Mouse (Mus musculus): ENCODE data around the gene Cdc6. TPM values are rescaled to one million over a fixed set of nuclear protein-coding genes. Genes with fewer than 3 reads are reported as not detected.
A peak's percentile ranks its signal among the peaks of the same experiment; 100 is the strongest.

Cdc6 gene
- polyA plus RNA-seq, 2 experiments: 28.6 to 64.1 TPM

DNA sequence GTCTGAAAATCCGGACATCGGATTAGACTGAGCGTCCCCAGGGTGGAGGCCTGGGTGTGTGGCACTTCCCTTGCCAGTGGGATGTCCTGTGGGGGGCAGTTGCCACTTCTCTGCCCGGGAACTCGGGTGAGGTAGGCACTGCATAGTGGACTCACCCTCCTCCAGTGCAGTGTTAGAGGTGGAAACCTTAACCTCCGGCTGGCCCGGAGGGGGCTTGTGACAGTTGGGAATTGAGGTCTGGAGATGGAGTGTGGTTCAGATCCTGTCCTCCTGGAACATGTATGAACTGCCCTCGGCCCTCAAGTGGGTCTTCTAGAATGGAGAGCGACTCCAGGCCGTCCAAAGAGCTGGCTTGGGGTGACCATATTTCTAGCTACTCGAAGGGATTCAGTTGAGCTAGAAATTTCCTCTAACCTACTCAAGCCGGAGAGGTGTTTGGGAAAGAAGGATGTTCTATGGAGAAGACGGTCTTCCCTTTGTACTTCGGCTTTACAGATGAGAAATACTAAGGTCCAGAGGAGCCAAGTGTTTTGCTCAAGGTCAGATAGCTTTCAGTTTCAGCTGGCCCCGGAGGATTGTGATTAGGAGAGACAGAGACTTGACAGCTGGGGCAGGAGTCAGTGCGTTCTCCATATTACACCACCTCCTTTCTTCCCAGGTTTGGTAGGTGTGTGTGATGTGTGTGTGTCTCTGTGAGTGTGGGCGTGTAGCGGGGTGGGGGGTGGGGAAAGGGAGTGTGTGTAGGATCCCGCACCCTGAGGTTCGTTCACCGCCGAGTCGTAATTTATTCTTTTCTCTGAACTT is 29.2 kb downstream of the Cdc6 start:
- Histone ChIP-seq H3K4me3 (ENCODE audit: insufficient read depth in 1 of 2, low read depth in 2 of 2, low read length in 2 of 2) (peak overlapping the region; percentile 59 to 66), H3K9me3 (ENCODE audit: control insufficient read depth, low read length) (no peaks in the 10 kb centered on the region), H3K27ac (no peak overlapping the region), H3K27me3 (ENCODE audit: control insufficient read depth, insufficient read depth, low read length) (peaks cover 46% of the 10 kb centered on the region), H3K4me1 (replicated peaks; ENCODE audit: control insufficient read depth in 2 of 2, insufficient read depth in 2 of 2, low read length in 1 of 2) (peaks cover 5 to 13% of the 10 kb centered on the region in 2 experiments; a peak in 3 of 4 replicates), H3K4me2 (ENCODE audit: low read depth) (peak overlapping the region; percentile 73), H3K9ac (replicated peaks) (no peak overlapping the region), H3K36me3 (replicated peaks; ENCODE audit: control insufficient read depth, insufficient read depth, low read depth) (no peaks in the 10 kb centered on the region)
- TF ChIP-seq CTCF (IDR thresholded peaks at IDR 0.05; ENCODE audit: low read depth) (no peak), EP300 (IDR thresholded peaks at IDR 0.05; ENCODE audit: low read depth) (no peak)
- DNase-seq (ENCODE audit: low read depth in 3 of 3, low spot score in 3 of 3) (no peak), ATAC-seq (ENCODE audit: insufficient read depth) (peak; percentile 27)
- 3% methylated on average over 23 of the region's 23 CpGs for WGBS (ENCODE audit: insufficient replicate concordance)

GRCm38 (mm10) chr11:98937410-98937913 is 29.9 kb downstream of the Cdc6 start:
- no peaks in the 10 kb centered on the region for H3K36me3 ChIP-seq (replicated peaks; ENCODE audit: control insufficient read depth, insufficient read depth, low read depth)
- ATAC-seq (ENCODE audit: insufficient read depth) (peak; percentile 86), DNase-seq (ENCODE audit: low read depth in 3 of 3, low spot score in 3 of 3) (peak; percentile 56 to 62 (median 60))
- H3K27me3 ChIP-seq (ENCODE audit: control insufficient read depth, insufficient read depth, low read length): peaks cover 46% of the 10 kb centered on the region
- H3K9me3 ChIP-seq (ENCODE audit: control insufficient read depth, low read length): no peaks in the 10 kb centered on the region
- H3K4me3 ChIP-seq (ENCODE audit: insufficient read depth in 1 of 2, low read depth in 2 of 2, low read length in 2 of 2): peak overlapping the region; percentile 59 to 66
- TF ChIP-seq EP300 (IDR thresholded peaks at IDR 0.05; ENCODE audit: low read depth) (no peak), CTCF (IDR thresholded peaks at IDR 0.05; ENCODE audit: low read depth) (no peak)
- peaks cover 5 to 19% of the 10 kb centered on the region in 2 experiments; a peak in 3 of 4 replicates for H3K4me1 ChIP-seq (replicated peaks; ENCODE audit: control insufficient read depth in 2 of 2, insufficient read depth in 2 of 2, low read length in 1 of 2)
- H3K27ac ChIP-seq: no peak overlapping the region
- H3K4me2 ChIP-seq (ENCODE audit: low read depth): peak overlapping the region; percentile 73
- H3K9ac ChIP-seq (replicated peaks): peak overlapping the region; percentile 14; the same call in 1 of the 2 replicates
- WGBS (ENCODE audit: insufficient replicate concordance): under 1% methylated on average over 37 of the region's 38 CpGs

GRCm38 (mm10) chr11:98937914-98938694 is 30.5 kb downstream of the Cdc6 start:
- Histone ChIP-seq H3K36me3 (replicated peaks; ENCODE audit: control insufficient read depth, insufficient read depth, low read depth) (no peaks in the 10 kb centered on the region), H3K9ac (replicated peaks) (peak overlapping the region; percentile 14; the same call in 1 of the 2 replicates), H3K27ac (no peak overlapping the region), H3K4me1 (replicated peaks; ENCODE audit: control insufficient read depth in 2 of 2, insufficient read depth in 2 of 2, low read length in 1 of 2) (peaks cover 5 to 23% of the 10 kb centered on the region in 2 experiments; a peak in 3 of 4 replicates), H3K9me3 (ENCODE audit: control insufficient read depth, low read length) (no peaks in the 10 kb centered on the region), H3K4me3 (ENCODE audit: insufficient read depth in 1 of 2, low read depth in 2 of 2, low read length in 2 of 2) (peak overlapping the region; percentile 59 to 66), H3K27me3 (ENCODE audit: control insufficient read depth, insufficient read depth, low read length) (peaks cover 44% of the 10 kb centered on the region), H3K4me2 (ENCODE audit: low read depth) (peak overlapping the region; percentile 73)
- no peak for TF ChIP-seq EP300 (IDR thresholded peaks at IDR 0.05; ENCODE audit: low read depth)
- TF ChIP-seq CTCF (IDR thresholded peaks at IDR 0.05; ENCODE audit: low read depth): no peak
- 1% methylated on average over 39 of the region's 39 CpGs for WGBS (ENCODE audit: insufficient replicate concordance)
- ATAC-seq (ENCODE audit: insufficient read depth) (peak; percentile 7; the same call in 1 of the 2 replicates), DNase-seq (ENCODE audit: low read depth in 3 of 3, low spot score in 3 of 3) (no peak)

DNA sequence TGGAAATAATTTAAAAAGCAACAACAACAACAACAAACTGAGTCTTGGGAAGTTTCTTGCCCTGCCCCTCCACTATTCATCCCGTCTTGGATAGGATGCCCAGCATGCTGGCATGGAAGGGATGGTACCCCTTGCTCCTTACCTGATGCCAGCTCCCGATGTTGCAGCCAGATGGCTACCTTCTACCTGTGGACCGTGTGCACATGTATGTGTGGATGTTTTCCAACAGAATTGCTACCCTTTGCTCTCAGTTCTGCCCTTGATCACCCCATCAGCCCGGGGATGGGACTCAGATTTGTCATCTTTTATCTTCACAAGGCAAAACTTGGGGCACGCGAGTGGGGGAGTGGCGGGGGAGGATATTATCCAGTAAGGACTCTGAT is 31.1 kb downstream of the Cdc6 start:
- Histone ChIP-seq H3K9me3 (ENCODE audit: control insufficient read depth, low read length) (no peaks in the 10 kb centered on the region), H3K4me1 (replicated peaks; ENCODE audit: control insufficient read depth in 2 of 2, insufficient read depth in 2 of 2, low read length in 1 of 2) (peaks cover 5 to 26% of the 10 kb centered on the region in 2 experiments; a peak in 3 of 4 replicates), H3K36me3 (replicated peaks; ENCODE audit: control insufficient read depth, insufficient read depth, low read depth) (no peaks in the 10 kb centered on the region), H3K27ac (no peak overlapping the region), H3K27me3 (ENCODE audit: control insufficient read depth, insufficient read depth, low read length) (peaks cover 44% of the 10 kb centered on the region), H3K4me3 (ENCODE audit: insufficient read depth in 1 of 2, low read depth in 2 of 2, low read length in 2 of 2) (peak overlapping the region in 1 of 2 experiments; percentile 59; a peak in 2 of 4 replicates), H3K9ac (replicated peaks) (no peak overlapping the region), H3K4me2 (ENCODE audit: low read depth) (peak overlapping the region; percentile 73)
- no peak for DNase-seq (ENCODE audit: low read depth in 3 of 3, low spot score in 3 of 3)
- ATAC-seq (ENCODE audit: insufficient read depth): no peak
- 39% methylated on average over 7 of the region's 7 CpGs for WGBS (ENCODE audit: insufficient replicate concordance)
- TF ChIP-seq CTCF (IDR thresholded peaks at IDR 0.05; ENCODE audit: low read depth): 0 out of 2 replicates have a peak, but pooled peaks have one; percentile 4
- no peak for TF ChIP-seq EP300 (IDR thresholded peaks at IDR 0.05; ENCODE audit: low read depth)
